ENCODE assay signal across 8 mouse cellular contexts in the genomic region with DNA sequence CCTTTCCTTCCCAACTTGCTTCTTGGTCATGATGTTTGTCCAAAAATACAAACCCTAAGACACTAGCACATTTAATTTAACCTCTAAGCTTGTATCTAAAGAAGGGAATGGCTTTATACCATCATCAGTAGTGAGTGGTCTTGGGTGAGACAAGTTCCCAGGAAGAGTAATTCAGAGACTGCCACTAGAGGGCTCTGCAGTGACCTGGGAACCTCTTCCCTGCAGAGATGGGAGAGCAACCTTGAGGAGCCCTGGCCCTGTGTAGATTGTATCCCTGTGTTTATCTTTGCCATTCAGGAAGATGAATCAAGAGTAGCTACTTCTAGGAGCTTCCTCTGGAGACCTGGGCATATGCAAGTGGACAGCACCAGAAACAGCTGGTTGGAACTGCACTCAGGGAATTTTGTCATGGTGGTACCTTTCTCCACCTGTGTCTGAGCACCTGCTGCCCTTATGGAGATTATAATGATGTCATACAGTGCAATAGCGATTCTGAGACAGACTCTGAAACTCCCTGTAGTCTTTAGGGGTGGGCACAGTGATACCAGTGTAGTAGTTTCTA. TPM values are rescaled to one million over a fixed set of nuclear protein-coding genes. Genes with fewer than 3 reads are reported as not detected.
DNase-seq lines count a peak whose midpoint lies in the region; ATAC-seq and TF ChIP-seq lines count a peak whose summit lies in the region.

No protein-coding gene starts in this region.

- H3K4me3 ChIP-seq in heart, postnatal 0 days (ENCODE audit: low read depth, low read length) = no peak overlapping the region
- no peak overlapping the region for H3K4me3 ChIP-seq in heart, embryonic 12.5 days
- H3K4me3 ChIP-seq in CH12.LX (replicated peaks in 1 of 3; ENCODE audit: low read depth in 2 of 3, low read length in 2 of 3, poor library complexity in 1 of 3) = no peak overlapping the region
- no peak overlapping the region for H3K4me3 ChIP-seq in forebrain, embryonic 11.5 days (ENCODE audit: low read depth, low read length)
- H3K4me3 ChIP-seq in midbrain, embryonic 14.5 days (replicated peaks; ENCODE audit: low read depth, low read length) = no peak overlapping the region

- in situ Hi-C loops in CH12.LX (cut with MboI; ENCODE audit: low pct_ligation_motif_present, low pct_unique_long_range_greater_than_20kb, low sequenced_read_pairs) = no loop called here

- H3K27ac ChIP-seq in heart, postnatal 0 days (ENCODE audit: low read depth) = no peak overlapping the region
- H3K27ac ChIP-seq in heart, embryonic 12.5 days (ENCODE audit: poor library complexity, severe bottlenecking) = no peak overlapping the region
- no peak overlapping the region for H3K27ac ChIP-seq in CH12.LX (ENCODE audit: insufficient read depth, low read depth)
- no peak overlapping the region for H3K27ac ChIP-seq in forebrain, embryonic 11.5 days (ENCODE audit: low read depth, low read length)
- H3K27ac ChIP-seq in midbrain, embryonic 14.5 days (replicated peaks; ENCODE audit: low read depth, low read length) = no peak overlapping the region

- TF ChIP-seq CTCF in heart, postnatal 0 days (IDR thresholded peaks at IDR 0.05; ENCODE audit: low read depth) = peak; percentile 65
- TF ChIP-seq CTCF in CH12.LX (conservative IDR thresholded peaks at IDR 0.05 in 1 of 2, IDR thresholded peaks at IDR 0.05 in 1 of 2; ENCODE audit: low read depth in 2 of 2, low read length in 2 of 2) = peak; percentile 17 to 73; a peak in 3 of 4 replicates

- TF ChIP-seq RAD21 in CH12.LX (IDR thresholded peaks at IDR 0.05; ENCODE audit: low read depth, low read length) = peak; percentile 30

- H3K27me3 ChIP-seq in heart, postnatal 0 days (ENCODE audit: control insufficient read depth, insufficient read depth, low read length) = peaks cover 32% of the 10 kb centered on the region
- H3K27me3 ChIP-seq in heart, embryonic 12.5 days (replicated peaks) = peaks cover 55% of the 10 kb centered on the region
- H3K27me3 ChIP-seq in CH12.LX (replicated peaks) = peaks cover 68% of the 10 kb centered on the region
- H3K27me3 ChIP-seq in forebrain, embryonic 11.5 days (ENCODE audit: control insufficient read depth, insufficient read depth, low read length) = peaks cover 8% of the 10 kb centered on the region
- H3K27me3 ChIP-seq in midbrain, embryonic 14.5 days (ENCODE audit: control insufficient read depth, insufficient read depth, low read length) = peaks cover 12% of the 10 kb centered on the region; the same call in 1 of the 2 replicates

- 16% methylated on average over 1 of the region's 1 CpGs for WGBS in heart, postnatal 0 days
- WGBS in heart, embryonic 12.5 days = 32% methylated on average over 1 of the region's 1 CpGs
- WGBS in forebrain, embryonic 11.5 days = 36% methylated on average over 1 of the region's 1 CpGs
- 37% methylated on average over 1 of the region's 1 CpGs for WGBS in midbrain, embryonic 14.5 days

- no peak for TF ChIP-seq EP300 in heart, postnatal 0 days (IDR thresholded peaks at IDR 0.05; ENCODE audit: low read depth)
- TF ChIP-seq EP300 in CH12.LX (IDR thresholded peaks at IDR 0.05; ENCODE audit: low read length) = no peak

- no peaks in the 10 kb centered on the region for H3K79me2 ChIP-seq in CH12.LX (replicated peaks; ENCODE audit: control insufficient read depth, extremely low read depth, insufficient read depth, poor library complexity, severe bottlenecking)

- H3K9me3 ChIP-seq in heart, postnatal 0 days (replicated peaks; ENCODE audit: control insufficient read depth, low read length) = no peaks in the 10 kb centered on the region
- H3K9me3 ChIP-seq in heart, embryonic 12.5 days (replicated peaks) = no peaks in the 10 kb centered on the region
- H3K9me3 ChIP-seq in CH12.LX (replicated peaks; ENCODE audit: low read length) = no peaks in the 10 kb centered on the region
- no peaks in the 10 kb centered on the region for H3K9me3 ChIP-seq in forebrain, embryonic 11.5 days (ENCODE audit: control insufficient read depth, low read length)
- H3K9me3 ChIP-seq in midbrain, embryonic 14.5 days (ENCODE audit: control insufficient read depth, low read length) = no peaks in the 10 kb centered on the region

- dilution Hi-C loops in CH12.LX (cut with MboI; ENCODE audit: extremely low pct_ligation_motif_present, extremely low pct_unique_long_range_greater_than_20kb, low sequenced_read_pairs) = no loop called here

- no peak overlapping the region for H3K9ac ChIP-seq in heart, postnatal 0 days (replicated peaks; ENCODE audit: low read depth, low read length)
- H3K9ac ChIP-seq in heart, embryonic 12.5 days = no peak overlapping the region
- no peak overlapping the region for H3K9ac ChIP-seq in CH12.LX (ENCODE audit: insufficient read depth, low read depth)
- H3K9ac ChIP-seq in forebrain, embryonic 11.5 days (ENCODE audit: low read length) = no peak overlapping the region
- H3K9ac ChIP-seq in midbrain, embryonic 14.5 days (replicated peaks; ENCODE audit: low read length) = no peak overlapping the region

- TF ChIP-seq POLR2A in CH12.LX (IDR thresholded peaks at IDR 0.05; ENCODE audit: low read depth, low read length) = no peak

- H3K4me1 ChIP-seq in heart, postnatal 0 days (ENCODE audit: control insufficient read depth, insufficient read depth) = 0 out of 2 replicates have a peak, but pooled peaks cover 6% of the 10 kb centered on the region
- H3K4me1 ChIP-seq in heart, embryonic 12.5 days (replicated peaks) = peaks cover 11% of the 10 kb centered on the region
- H3K4me1 ChIP-seq in CH12.LX (ENCODE audit: control insufficient read depth in 1 of 2, insufficient read depth in 2 of 2) = no peaks in the 10 kb centered on the region
- H3K4me1 ChIP-seq in forebrain, embryonic 11.5 days (replicated peaks; ENCODE audit: control insufficient read depth, insufficient read depth, low read length) = peaks cover 2% of the 10 kb centered on the region; the same call in 1 of the 2 replicates
- no peaks in the 10 kb centered on the region for H3K4me1 ChIP-seq in midbrain, embryonic 14.5 days (ENCODE audit: control insufficient read depth, insufficient read depth, low read length)

- no peak overlapping the region for H3K4me2 ChIP-seq in heart, postnatal 0 days (ENCODE audit: low read depth, low read length)
- no peak overlapping the region for H3K4me2 ChIP-seq in heart, embryonic 12.5 days
- H3K4me2 ChIP-seq in CH12.LX (ENCODE audit: insufficient read depth, low read depth, poor library complexity, severe bottlenecking) = no peak overlapping the region
- H3K4me2 ChIP-seq in forebrain, embryonic 11.5 days (ENCODE audit: low read depth, low read length, severe bottlenecking) = no peak overlapping the region
- no peak overlapping the region for H3K4me2 ChIP-seq in midbrain, embryonic 14.5 days (ENCODE audit: low read length)

- DNase-seq in heart, postnatal 0 days (ENCODE audit: low spot score) = peak; percentile 50
- peak; percentile 22 for DNase-seq in CH12.LX (ENCODE audit: extremely low read depth)
- DNase-seq in brain, adult 2 months (ENCODE audit: low read depth, low spot score) = peak; percentile 90
- peak; percentile 63 for DNase-seq in forebrain, embryonic 11.5 days (ENCODE audit: low spot score)
- peak; percentile 49 to 64 for DNase-seq in kidney, postnatal 4 days
- DNase-seq in midbrain, embryonic 14.5 days = peak; percentile 83
- DNase-seq in thymus, postnatal 25 days = peak; percentile 11

- no peak for ATAC-seq in heart, postnatal 0 days (ENCODE audit: insufficient read depth, low read depth)
- ATAC-seq in heart, embryonic 12.5 days (ENCODE audit: insufficient number of reproducible peaks, low FRiP score) = no peak
- peak; percentile 7; the same call in 1 of the 2 replicates for ATAC-seq in forebrain, embryonic 11.5 days (replicated peaks; ENCODE audit: low FRiP score)
- no peak for ATAC-seq in midbrain, embryonic 14.5 days (ENCODE audit: low FRiP score, low TSS enrichment)

- H3K36me3 ChIP-seq in heart, postnatal 0 days (replicated peaks; ENCODE audit: control insufficient read depth, insufficient read depth, low read length) = no peaks in the 10 kb centered on the region
- H3K36me3 ChIP-seq in heart, embryonic 12.5 days = no peaks in the 10 kb centered on the region
- H3K36me3 ChIP-seq in CH12.LX (replicated peaks in 1 of 2; ENCODE audit: control insufficient read depth in 1 of 2, insufficient read depth in 1 of 2, low read length in 1 of 2) = no peaks in the 10 kb centered on the region
- no peaks in the 10 kb centered on the region for H3K36me3 ChIP-seq in forebrain, embryonic 11.5 days (ENCODE audit: control insufficient read depth, insufficient read depth, low read length)
- H3K36me3 ChIP-seq in midbrain, embryonic 14.5 days (ENCODE audit: control insufficient read depth, insufficient read depth, low read length) = no peaks in the 10 kb centered on the region

TF ChIP-seq in CH12.LX, 34 proteins besides CTCF, POLR2A, EP300 and RAD21:
- peak; percentile 39 for TF ChIP-seq SMC3 (IDR thresholded peaks at IDR 0.05; ENCODE audit: low read depth, low read length)
- no peak for TF ChIP-seq MAFK (IDR thresholded peaks at IDR 0.05; ENCODE audit: insufficient replicate concordance, low read length)
- no peak for TF ChIP-seq CHD2 (IDR thresholded peaks at IDR 0.05; ENCODE audit: low read length)

RNA-seq across cellular contexts. Expression of gene Slc35f3, which starts 1.0 kb away (rescaled TPM):
- not detected in 2 replicates for total RNA-seq in heart, postnatal 0 days (2014; rRNA removed; ENCODE audit: low replicate concordance)
- polyA plus RNA-seq in heart, postnatal 0 days (2015; fragmentation: Nextera tagmentation; extraction: Ambion mirVana) = not detected in 2 replicates
- polyA plus RNA-seq in heart, embryonic 12.5 days (2016; fragmentation: Nextera tagmentation; extraction: Ambion mirVana) = 0.08 TPM in 1 of 2 replicates, not detected in the other
- total RNA-seq in CH12.LX (2012; rRNA removed) (not detected in 2 replicates), CH12.LX (2014; rRNA removed) (not detected in 2 replicates)
- 0.20 TPM in 2 replicates for polyA plus RNA-seq in CH12.LX (2012; ENCODE audit: insufficient read length, low read depth)
- polyA plus RNA-seq in forebrain, embryonic 11.5 days (2014; fragmentation: Nextera tagmentation; extraction: Ambion mirVana) = not detected in 2 replicates
- polyA plus RNA-seq in midbrain, embryonic 14.5 days (2014; fragmentation: Nextera tagmentation; extraction: Ambion mirVana) = 1.1 TPM in 2 replicates

Comparison
In these comparisons a context has a peak if more than half of its experiments do, and no peak if none do; other contexts are left out.
1. DNase-seq: peak in every context shown above with its lines; median percentile 90 in brain, adult 2 months; 83 in midbrain, embryonic 14.5 days; 63 in forebrain, embryonic 11.5 days; 56 in kidney, postnatal 4 days; 50 in heart, postnatal 0 days; 22 in CH12.LX; 11 in thymus, postnatal 25 days.